Mouse (Mus musculus) adrenal gland, postnatal 25 days (tissue): ENCODE measurements around the gene Coro7. TPM values are rescaled to one million over a fixed set of nuclear protein-coding genes. Genes with fewer than 3 reads are reported as not detected.

ENCODE experiments used
- DNase-seq: peaks from one replicate; pipeline ENCODE4 v3.0.0; 2021; ENCODE audit warnings: mixed read lengths
- total RNA-seq: library from RNA; stranded (reverse); gene quantifications from 2 replicates; pipeline ENCODE4 v1.2.3, GENCODE M21; 2021

Coro7 gene
- total RNA-seq, 1 experiment from 2014 or later, result 39.7 TPM

DNA sequence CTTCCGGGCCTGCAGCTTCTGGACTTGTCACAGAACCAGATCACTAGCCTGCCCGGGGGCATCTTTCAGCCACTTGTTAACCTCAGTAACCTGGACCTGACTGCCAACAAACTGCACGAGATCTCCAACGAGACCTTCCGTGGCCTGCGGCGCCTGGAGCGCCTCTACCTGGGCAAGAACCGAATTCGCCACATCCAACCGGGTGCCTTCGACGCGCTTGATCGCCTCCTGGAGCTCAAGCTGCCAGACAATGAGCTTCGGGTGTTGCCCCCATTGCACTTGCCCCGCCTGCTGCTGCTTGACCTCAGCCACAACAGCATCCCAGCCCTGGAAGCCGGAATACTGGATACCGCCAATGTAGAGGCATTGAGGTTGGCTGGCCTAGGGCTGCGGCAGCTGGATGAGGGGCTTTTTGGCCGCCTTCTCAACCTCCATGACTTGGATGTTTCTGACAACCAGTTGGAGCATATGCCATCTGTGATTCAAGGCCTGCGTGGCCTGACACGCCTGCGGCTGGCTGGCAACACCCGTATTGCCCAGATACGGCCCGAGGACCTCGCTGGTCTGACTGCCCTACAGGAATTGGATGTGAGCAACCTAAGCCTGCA, 31.1 kb downstream of the Coro7 start:
- DNase-seq, result no peak

DNA sequence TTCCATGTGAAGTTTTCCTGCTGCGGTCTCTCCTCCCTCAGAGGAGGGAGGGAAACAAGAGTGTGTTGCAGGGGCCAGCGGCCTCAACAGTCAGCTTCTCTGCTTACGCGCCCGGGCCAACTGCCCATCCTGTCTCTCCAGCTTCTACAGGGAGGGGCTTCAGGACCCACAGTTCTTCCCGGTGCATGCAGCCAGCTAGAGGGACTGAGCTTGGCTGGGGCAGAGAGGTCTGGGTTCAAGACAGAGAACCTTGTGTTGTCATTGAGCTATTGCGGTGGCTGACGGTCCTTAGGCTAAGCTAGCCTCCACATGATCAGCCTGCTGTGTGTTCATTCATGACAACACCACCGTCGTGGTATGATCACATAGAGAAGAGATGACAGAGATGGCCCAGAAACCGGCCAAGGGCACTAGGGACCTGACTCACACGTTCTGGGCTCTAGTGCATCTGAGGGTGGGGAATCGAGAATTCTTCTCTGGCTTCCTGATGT, 31.9 kb downstream of the Coro7 start:
- peak; percentile 47 for DNase-seq

DNA sequence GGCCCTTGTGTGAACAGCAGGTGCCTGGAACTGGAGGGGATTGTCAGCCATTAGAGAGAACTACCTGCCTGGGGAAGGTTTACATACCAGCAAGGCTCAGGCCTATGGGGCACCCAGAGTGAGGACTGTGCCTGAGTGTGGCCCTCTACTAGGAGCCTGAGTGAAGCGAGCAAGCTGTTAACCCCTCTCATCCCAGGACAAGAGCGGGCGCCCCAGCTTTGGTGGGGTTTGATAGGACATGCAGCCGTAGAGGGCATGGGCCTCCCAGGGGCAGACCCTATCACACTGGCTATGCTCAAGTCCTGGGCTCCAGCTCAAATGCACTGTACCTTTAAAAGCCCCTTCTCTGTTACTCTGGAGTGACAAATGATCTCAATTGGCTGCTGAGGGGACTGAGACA, 32.7 kb downstream of the Coro7 start:
- no peak for DNase-seq

DNA sequence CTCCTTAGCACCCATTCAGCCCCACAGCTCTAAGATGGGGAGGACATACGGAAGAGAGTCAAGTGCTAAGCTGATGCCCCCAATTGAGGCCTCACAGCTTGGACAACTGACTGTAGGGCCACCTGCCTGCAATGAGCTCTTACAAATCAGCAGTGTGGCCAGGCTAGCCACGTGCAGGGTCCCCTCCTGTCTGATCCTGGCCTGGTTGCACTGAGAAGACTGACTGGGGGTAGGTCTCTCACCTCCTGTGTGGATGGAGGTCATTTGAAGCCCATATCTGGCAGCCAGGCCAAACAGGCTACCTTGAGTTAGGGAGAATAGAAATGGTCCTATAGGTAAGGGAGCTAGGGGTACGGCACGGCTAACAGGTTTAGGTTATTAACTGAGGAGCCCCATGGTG, 33.7 kb downstream of the Coro7 start:
- no peak for DNase-seq

DNA sequence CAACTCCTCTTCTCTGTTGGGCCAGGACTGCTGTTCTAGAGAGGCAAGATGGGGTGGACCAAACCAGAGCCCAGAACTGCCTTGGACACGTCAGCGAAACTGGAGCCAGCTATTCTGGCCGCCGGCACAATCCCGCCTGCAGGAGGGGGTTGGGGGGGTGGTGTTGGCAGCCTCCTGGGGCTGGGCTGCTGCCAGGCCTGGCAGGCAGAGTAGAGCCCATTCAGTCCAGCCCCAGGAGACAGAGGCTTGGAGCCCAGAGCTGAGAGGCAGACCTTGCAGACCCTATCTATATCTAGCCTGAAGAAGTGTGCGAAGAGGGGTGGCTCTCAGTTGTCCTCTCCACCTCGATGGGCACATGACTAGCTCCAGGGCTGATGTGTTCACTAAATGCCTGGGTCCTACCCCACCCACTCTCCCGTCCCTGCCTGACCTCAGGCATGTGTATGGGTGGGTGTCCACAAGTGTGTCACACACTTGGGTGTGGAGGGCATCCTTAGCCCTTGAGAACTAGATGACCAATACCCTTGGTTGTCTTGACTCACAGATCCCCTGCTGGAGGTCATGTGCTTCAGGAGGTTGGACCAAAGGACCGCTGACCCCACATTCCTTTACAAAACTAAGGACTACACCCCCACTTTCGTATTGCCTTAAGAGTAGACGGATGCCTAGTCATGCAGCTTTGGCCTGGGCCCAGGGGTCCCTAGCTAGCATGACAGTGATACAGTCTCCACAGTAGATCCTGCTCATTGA, 35.7 kb downstream of the Coro7 start:
- peak; percentile 86 for DNase-seq

DNA sequence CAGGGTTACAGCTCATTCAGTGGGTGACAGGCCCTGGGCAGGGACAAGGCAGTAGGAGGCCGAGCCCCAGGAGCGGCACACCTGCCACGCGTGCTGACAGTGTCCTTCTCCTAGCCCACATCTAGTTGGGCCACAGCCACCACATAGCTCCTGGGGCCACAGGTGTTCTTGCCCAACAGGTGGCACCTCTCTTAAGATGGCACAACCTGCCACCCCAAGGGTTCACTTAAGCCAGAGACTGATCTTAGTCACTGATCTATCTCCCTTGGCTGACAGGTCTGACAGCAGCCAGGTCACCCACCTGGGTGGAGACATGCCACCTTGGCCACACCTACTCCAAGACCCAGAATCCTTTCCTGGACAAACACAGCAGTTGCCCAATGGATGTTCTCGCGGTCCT, 36.6 kb downstream of the Coro7 start:
- DNase-seq, result no peak

DNA sequence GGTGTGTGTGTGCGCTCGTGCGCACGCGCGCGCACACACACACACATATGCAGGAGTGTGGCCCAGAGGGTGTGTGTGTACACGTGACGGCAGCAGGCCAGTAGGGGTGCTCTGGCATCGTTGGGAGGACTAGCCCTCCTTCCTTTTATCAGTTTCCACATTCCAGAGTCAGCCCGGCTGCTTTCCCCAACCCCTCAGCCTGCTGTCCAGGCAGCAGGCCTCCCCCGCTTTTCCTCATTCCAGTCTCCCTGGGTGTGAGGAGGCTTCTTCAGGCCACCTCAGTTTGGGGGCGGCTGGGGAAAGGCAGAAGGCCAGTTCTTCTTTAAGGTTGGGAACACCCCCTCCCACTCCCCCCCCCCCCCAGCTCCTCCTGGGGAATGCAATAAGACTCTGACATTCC, 37.4 kb downstream of the Coro7 start:
- no peak for DNase-seq

DNA sequence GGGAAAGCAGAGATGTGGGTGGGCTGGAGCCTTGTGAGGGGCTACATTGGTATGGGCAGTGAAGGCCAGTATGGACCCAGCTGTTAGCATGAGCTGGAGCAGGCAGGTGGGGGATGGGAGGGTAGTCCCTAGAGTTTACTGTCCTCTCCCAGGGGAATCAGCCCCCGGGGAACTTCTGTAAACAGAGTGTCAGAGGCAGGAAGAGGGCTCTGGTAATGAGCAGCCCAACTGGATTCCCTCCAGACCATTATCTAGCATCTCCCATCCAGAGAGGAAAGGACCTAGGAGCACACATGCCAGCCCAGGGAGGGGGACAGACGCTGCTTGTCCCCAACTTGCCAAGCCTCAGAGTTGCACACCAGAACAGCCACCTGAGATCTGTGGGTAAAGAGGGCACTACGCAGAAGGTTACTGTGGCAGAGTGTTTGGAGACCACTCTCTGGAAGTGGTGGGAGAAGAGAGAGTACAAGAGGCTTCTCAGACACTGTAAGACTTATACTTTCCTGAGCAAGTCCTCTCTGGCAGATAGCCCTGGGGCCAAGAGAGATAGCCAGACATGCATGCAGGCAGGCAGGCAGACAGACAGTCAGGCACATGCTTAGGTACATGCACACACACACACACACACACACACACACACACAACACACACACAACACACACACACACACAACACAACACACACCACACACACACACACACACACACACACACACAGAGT, 38.3 kb downstream of the Coro7 start:
- DNase-seq, result no peak

DNA sequence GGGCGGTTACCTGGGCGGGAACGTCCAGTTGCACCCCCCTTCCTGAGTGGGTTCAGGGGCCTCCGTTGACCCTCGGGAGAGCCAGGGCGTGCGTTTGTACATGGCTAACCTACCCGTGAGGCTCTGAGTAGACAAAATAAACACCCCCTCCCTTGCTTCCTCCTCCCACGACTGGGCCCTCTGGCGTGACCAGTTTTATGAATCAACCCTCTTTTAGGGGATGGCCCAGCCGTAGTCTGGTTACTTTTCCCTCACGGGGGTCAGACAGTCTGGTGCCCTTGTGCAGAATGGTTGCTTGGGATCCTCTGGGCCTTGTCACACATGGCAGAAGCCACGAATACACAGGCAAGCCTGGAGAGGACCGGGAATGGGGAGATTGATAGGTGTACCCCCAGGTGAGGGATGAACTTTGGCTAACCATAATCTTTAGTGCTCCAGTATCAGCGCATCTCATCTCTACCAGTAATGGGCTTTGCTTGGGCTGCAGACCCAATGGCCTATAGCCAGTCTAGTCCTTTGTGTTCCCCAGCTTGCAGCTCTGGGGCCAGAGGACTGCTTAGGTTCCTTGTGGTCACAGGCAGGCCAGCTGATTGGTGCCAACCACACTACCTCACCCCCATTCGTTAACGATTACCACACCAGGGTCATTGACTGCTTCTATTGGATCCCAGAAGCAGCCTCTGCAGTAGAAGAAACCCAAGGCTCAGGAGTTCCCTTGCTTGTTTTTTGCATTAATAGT, 39.1 kb downstream of the Coro7 start:
- DNase-seq, result no peak

DNA sequence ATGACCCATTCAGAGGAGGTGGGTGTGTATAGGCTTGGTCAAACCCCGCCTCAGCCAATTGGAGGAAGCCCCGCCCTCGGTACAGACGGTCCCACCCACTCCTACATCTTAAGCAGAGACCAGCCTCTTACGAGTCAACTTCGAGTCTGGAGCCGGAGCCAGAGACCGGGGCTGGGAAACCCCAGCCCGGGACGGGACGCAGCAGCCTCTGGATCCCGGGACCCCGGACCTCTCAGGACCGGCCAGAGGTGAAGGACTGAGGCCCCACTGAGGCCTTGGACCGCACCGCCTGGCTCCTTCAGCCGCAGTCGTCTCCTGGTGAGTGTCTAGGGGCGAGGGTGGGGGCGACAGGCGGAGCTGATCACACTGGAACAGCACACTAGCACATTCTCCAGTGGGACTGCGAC, 39.7 kb downstream of the Coro7 start, which contains the start of the genes Vasn and Dnaja3:
Gene Vasn (plus strand): TSS at position 111 of the 407 bp plus-strand sequence.
Gene Dnaja3 (plus strand): TSS at position 159 of the 407 bp plus-strand sequence.
- peak; percentile 87 for DNase-seq

DNA sequence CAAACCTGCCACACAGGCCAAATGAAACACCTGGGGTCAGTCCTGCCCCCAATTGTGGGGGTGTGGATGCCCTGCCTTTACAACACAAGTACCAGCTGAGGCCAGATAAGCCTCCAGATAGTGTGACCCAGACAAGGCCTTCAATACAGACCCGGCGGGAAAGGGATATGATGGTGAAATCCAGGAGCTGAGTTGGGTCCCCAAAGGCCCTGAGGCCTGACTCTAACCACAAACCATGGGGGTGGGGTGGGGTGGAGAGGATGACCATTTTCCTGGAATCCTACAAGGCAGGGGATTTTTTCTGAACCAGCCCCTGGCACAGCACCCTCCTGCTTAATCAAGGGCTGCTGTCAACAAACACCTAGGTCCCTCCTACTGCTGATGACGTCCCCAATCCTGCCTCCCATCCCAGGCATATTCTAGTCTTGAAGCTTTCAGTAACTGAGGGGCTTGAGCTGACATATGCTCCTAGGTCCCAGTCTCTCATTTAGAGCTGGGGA, 40.6 kb downstream of the Coro7 start:
- DNase-seq, result no peak

DNA sequence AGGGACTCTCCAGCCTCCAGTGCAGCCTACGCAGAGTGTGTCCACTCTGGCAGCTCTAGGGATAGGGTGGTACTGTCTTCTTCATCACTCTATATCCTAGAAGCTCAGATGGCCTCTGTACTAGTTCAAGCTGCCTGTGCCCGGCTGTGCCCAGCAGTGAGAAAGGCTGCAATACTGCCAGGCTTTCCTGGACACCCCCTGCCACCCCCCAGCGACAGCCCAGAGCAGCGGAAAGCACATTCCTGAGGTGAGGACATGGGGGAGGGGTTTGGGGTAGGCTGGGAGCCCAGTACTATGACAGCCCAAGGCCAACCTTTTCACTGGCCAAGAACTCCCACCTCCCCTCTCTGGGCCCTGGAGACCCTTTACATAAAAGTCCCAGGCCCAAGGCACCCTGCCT, 43.8 kb downstream of the Coro7 start:
- no peak for DNase-seq

DNA sequence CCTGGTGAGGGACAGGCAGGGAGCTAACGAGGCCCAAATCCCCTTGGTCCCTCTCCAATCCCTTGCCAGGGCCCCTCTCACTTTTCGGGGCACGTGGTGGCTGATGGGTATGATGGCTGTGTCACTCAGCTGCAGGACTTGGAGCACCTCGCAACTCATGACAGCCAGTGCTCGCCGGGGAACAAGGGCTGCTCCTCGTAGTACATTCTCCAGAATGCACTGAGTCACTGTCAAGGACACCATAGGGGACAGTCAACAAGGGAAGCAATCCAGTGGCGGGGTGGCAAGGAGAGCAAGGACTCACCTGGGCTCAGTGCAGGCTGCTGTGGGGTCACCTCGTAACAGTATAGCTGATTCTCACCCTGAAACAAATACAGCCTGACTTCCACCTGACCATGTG, 44.9 kb downstream of the Coro7 start:
- no peak for DNase-seq

DNA sequence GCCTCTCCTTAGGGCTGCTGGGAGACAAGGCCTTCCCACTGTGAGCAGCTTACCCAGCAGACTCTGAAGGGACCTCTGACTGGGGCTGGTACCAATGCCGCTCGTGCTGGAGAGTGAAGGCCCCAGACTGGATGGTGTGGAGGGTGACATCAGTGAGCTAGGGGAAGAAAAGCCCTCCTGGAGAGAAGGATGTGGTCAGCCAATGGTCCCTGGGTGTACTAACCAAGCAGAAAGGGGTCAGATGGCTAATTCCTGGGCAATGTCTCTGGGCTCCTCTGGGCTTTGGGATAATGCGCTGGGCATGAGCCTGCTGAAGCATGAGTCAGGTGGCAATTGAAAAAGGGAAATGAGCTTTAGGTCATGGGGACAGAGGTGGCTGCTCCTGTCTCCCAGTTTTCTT, 45.9 kb downstream of the Coro7 start:
- DNase-seq, result no peak

DNA sequence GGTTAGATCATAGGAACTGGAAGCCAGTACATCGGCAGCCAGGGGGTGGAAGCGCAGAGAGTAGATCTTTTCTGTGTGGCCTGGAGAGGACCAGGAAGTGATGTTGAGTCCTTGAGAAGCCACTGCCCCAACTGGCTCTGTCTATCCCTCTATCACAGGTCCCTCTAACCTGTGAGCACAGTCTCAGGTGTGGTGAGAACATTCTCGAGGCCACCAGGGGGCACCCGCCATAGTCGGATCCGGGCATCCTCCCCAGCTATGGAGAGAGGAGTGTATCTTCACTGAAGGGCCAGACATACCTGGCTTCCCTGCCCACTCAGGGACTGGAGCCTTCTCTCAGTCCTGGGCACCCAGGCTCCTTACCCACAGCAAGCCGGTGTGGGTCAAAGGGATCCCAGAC, 47.5 kb downstream of the Coro7 start:
- DNase-seq, result no peak

DNA sequence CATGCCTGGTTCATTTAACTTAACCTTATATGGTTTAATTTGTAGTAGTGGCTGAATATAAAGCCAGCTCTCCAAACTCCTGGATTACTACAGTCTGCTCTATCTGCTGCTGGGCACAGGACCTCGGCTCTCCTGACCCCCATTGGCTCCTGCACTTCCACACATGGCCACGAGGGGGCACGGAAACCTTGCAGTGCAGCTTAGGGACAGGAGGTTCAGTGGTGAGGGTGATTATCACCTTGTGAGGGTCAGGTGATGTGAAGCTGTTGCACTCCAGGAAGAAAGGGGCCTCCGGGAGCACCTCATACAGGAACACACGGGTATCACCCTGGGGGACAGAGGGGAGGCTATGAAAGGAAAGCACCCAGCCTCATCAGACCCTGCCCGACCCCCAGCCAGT, 49.6 kb downstream of the Coro7 start:
- DNase-seq, result peak; percentile 89

DNA sequence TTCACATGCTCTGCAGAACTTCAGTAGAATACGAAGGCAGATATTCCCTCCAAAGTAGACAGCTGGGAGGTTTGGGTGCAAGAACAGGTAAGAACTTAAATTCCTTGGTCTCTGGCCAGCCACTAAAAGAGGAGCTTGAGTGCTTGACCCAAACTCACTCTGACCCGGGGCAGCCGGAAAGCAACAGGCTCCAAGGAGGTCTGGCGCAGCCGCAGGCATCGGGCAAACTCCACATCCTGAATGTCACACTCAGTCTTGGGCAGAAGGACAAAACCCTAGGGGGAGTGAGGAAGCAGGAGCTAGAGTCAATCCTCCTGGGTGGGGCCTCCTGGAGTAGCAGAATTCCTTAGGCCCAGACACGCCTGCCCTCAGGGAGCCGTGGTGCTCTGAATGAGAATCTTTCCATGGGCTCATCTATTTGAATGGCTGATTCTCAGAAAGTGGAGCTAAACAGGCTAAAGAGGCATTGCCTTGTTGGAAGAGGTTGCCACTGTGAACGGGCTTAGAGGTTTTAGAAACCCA, 50.6 kb downstream of the Coro7 start:
- no peak for DNase-seq

DNA sequence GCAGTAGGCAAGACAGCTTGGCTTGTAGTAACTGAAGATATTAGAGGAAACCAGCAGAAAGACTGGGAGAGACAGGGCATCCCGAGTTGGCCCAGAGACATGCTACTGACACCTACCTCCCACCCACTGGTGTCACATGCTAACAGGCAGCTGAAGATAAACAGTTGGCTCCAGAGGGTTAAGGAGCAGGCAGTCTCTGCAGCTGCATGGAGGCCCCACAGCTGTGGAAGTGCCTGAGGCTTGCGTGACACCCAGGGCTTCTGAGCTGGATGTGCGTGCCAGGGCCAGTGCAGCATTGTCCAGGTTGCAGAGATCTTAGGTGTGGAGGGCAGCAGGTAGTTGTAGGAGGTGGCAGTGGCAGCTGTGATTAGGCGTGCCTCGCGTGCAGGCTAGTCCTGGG, 52.5 kb downstream of the Coro7 start:
- DNase-seq, result no peak

DNA sequence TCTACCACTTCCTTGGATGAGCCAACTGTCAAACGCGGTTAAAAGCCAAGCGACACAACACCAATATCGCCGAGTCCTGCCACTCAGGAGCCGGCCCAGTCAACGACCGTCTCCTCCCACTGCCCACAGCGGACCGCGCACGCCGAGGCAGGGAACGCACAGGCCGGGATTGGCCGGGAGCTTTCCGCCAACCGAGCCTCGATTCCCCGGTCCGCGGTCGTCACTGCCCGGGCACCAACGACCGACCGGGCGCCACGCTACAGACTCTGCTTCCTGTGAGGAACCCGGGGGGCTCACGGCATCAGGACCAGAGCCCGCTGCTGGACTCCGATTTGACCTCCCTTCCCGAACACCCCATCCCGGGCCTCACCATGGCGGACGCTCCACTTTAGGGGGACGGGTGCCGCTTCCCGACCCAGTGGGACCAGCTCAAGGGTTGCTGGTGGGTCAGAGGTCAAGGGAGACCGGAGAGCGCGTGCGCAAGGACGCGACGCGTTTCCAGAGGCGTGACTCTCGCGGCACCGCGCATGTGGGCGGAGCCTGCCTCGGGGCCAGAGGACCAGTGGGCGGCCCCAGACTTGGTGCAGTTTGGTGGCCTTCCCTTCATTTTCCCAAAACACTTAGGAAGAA, 55.0 kb downstream of the Coro7 start, which contains the start of gene Pam16:
Gene Pam16 (minus strand): TSS at position 508 of the 630 bp plus-strand sequence.
- DNase-seq, result peak; percentile 93

DNA sequence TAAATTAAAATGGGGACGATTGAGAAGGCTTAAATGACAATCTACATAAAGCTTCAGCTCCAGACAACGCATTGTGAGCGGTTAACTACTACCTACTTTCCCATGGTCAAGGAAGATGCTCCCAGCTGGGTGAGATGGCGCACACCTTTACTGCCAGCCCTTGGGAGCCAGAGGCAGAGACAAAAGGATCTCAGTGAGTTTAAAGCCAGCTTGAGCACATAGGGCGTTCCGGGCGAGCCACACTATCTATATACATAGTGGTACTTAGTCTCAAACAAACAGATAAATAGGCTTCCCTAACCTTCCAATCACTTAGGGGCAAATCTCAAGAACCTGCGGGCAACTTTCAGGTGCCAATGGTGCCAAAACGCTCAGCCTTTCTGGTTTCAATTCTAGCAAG, 55.5 kb downstream of the Coro7 start:
- DNase-seq, result no peak

DNA sequence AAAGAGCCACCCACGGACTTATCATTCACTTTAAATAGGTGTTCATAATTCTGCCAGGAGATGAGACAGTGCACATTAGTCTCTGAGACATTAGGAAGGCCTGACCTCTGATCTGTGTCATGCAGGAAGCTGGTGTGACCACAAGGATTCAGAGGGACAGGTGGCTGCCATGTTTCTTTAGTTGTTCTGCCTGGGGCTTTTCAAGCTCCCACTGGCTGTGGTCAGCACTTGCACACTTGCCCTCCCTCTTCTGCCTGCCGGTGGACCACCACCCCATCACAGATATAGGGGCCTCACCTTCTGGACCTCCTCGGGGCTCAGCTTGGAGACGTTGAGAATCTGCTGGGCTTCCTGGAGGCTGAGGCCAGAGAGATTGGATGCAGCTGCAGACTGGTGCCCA, 62.7 kb downstream of the Coro7 start:
- no peak for DNase-seq
